Mouse (Mus musculus): ENCODE measurements at regions not wholly inside any gene's neighbourhood (a gene's known extent, or its start where the extent isn't known, plus 50 kb on each side); places are given as distances from the start of the nearest gene placed in this dataset.

DNA sequence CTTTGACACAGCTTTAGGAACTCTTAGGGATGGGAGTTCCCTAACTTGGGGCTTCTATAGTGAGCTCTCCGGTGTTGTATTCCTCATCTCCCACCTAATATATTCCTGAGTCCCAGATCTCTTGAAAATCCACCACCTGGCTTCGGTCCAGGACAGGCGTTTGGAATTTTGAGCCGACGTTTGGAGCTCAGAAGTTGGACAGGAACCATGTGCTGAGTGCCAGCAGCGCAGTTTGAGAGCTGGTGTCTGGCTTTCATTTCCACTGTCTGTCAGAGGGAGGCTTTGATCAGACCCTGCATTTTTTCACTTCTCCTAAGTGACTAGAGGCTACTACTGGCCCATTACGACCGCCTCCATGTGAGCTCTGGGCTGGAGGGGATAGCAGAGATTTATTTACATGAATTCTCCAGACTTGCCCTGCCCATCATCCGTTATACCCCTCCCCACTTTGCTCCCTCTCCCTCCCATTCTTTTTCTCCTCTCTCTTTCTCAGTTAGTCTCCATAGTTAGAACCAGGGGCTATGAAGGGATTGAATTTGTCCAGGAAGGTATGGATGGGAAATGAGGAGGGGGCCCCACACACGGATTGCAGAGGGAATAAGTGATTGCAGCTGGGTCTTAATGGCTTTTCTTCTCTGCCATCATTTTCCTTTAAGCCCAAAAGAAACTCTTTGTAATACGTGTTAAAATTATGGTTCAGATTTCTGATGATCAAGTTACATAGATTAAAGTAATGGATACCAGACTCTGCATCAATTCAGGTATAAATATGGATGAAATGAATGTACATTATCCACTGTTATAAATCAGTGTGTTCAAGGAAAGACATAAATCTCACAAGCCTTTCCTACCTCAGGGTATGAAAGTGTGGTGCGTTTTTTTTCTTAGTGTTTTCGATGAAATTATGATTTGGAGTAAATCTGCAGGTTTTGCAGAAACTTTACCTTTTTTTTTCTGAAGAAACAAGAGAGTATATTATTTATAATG is 474.5 kb upstream of the Zfp462 start:
- Histone ChIP-seq H3K4me2 (ENCODE audit: low read length) (no peak overlapping the region), H3K9me3 (replicated peaks; ENCODE audit: low read length) (no peaks in the 10 kb centered on the region), H3K27ac (no peak overlapping the region), H3K9ac (ENCODE audit: low read depth, low read length) (no peak overlapping the region), H3K36me3 (ENCODE audit: insufficient read depth, low read length) (no peaks in the 10 kb centered on the region), H3K4me3 (replicated peaks; ENCODE audit: low read depth, low read length) (no peak overlapping the region), H3K27me3 (ENCODE audit: insufficient read depth, low read length) (no peaks in the 10 kb centered on the region), H3K4me1 (replicated peaks; ENCODE audit: insufficient read depth, low read length) (no peaks in the 10 kb centered on the region)
- no peak for TF ChIP-seq CTCF (IDR thresholded peaks at IDR 0.05; ENCODE audit: low read depth)
- ATAC-seq (replicated peaks; ENCODE audit: low FRiP score, low read depth) (no peak), DNase-seq (ENCODE audit: low spot score) (peak; percentile 21)
- WGBS, result 47% methylated on average over 13 of the region's 13 CpGs

DNA sequence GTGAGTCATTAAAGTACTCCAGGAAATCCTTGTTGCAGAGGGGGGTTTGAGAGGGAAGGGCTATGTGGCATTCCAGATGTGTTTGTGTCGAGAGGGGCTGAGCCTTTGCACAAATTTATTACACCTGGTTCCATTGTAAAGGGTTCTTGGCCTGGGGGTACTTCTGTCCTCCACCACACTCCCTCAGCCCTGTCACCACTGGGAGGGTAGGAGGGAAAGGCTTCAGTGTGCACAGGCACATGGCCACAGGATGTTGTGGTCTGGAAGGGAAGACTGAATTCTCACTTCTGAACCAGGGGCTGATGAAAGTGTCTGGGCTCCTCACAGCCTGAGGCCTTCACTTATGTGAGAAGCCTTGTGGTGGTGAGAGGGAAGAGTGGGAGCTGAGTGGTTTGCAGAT is 473.8 kb upstream of the Zfp462 start:
- Histone ChIP-seq H3K27me3 (ENCODE audit: insufficient read depth, low read length) (no peaks in the 10 kb centered on the region), H3K4me1 (replicated peaks; ENCODE audit: insufficient read depth, low read length) (no peaks in the 10 kb centered on the region), H3K9ac (ENCODE audit: low read depth, low read length) (no peak overlapping the region), H3K27ac (no peak overlapping the region), H3K9me3 (replicated peaks; ENCODE audit: low read length) (no peaks in the 10 kb centered on the region), H3K36me3 (ENCODE audit: insufficient read depth, low read length) (no peaks in the 10 kb centered on the region), H3K4me2 (ENCODE audit: low read length) (no peak overlapping the region), H3K4me3 (replicated peaks; ENCODE audit: low read depth, low read length) (no peak overlapping the region)
- 24% methylated on average over 1 of the region's 1 CpGs for WGBS
- ATAC-seq (replicated peaks; ENCODE audit: low FRiP score, low read depth) (no peak), DNase-seq (ENCODE audit: low spot score) (no peak)
- TF ChIP-seq CTCF (IDR thresholded peaks at IDR 0.05; ENCODE audit: low read depth), result no peak

DNA sequence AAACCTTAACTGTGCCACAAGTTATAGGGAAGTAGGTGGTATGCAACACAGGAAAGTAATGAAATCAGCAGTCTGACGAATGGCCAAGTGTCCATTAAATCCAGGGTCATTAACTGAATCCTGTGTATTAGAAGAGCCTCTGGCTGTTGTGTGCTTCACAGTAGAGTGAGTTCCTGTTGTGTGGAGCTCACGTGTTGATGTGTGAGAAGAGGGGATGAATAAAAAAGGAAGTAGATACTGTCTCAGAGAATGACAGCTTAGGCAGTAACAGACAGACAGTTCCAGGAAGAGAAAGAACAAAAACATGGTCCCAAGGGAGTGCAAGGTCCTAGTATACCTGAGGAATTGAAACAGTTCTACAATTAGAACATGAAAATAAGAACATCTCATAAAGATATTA is 463.1 kb upstream of the Zfp462 start:
- no peak for ATAC-seq (replicated peaks; ENCODE audit: low FRiP score, low read depth)
- H3K4me3 ChIP-seq (replicated peaks; ENCODE audit: low read depth, low read length), result no peak overlapping the region
- WGBS, result 66% methylated on average over 2 of the region's 2 CpGs
- TF ChIP-seq CTCF (IDR thresholded peaks at IDR 0.05; ENCODE audit: low read depth), result no peak
- no peak overlapping the region for H3K4me2 ChIP-seq (ENCODE audit: low read length)
- H3K36me3 ChIP-seq (ENCODE audit: insufficient read depth, low read length), result no peaks in the 10 kb centered on the region
- H3K9ac ChIP-seq (ENCODE audit: low read depth, low read length), result no peak overlapping the region
- no peaks in the 10 kb centered on the region for H3K9me3 ChIP-seq (replicated peaks; ENCODE audit: low read length)
- DNase-seq (ENCODE audit: low spot score), result no peak
- no peak overlapping the region for H3K27ac ChIP-seq
- no peaks in the 10 kb centered on the region for H3K27me3 ChIP-seq (ENCODE audit: insufficient read depth, low read length)
- no peaks in the 10 kb centered on the region for H3K4me1 ChIP-seq (replicated peaks; ENCODE audit: insufficient read depth, low read length)

- no peak for ATAC-seq (replicated peaks; ENCODE audit: low FRiP score, low read depth)
- no peak for TF ChIP-seq CTCF (IDR thresholded peaks at IDR 0.05; ENCODE audit: low read depth)
Observed at GRCm38 (mm10) chr4:54493074-54493473, 451.8 kb upstream of the Zfp462 start.

GRCm38 (mm10) chr4:54497312-54497994 is 447.4 kb upstream of the Zfp462 start:
- H3K4me2 ChIP-seq (ENCODE audit: low read length), result no peak overlapping the region
- TF ChIP-seq CTCF (IDR thresholded peaks at IDR 0.05; ENCODE audit: low read depth), result no peak

More at GRCm38 (mm10) chr4:54493074-54493473, 451.8 kb upstream of the Zfp462 start:
- no peaks in the 10 kb centered on the region for H3K4me1 ChIP-seq (replicated peaks; ENCODE audit: insufficient read depth, low read length)
- H3K27ac ChIP-seq, result no peak overlapping the region
- no peak overlapping the region for H3K4me3 ChIP-seq (replicated peaks; ENCODE audit: low read depth, low read length)
- H3K36me3 ChIP-seq (ENCODE audit: insufficient read depth, low read length), result no peaks in the 10 kb centered on the region
- H3K4me2 ChIP-seq (ENCODE audit: low read length), result no peak overlapping the region
- H3K9me3 ChIP-seq (replicated peaks; ENCODE audit: low read length), result no peaks in the 10 kb centered on the region
- WGBS, result 68% methylated on average over 6 of the region's 6 CpGs
- DNase-seq (ENCODE audit: low spot score), result no peak
- H3K27me3 ChIP-seq (ENCODE audit: insufficient read depth, low read length), result no peaks in the 10 kb centered on the region
- no peak overlapping the region for H3K9ac ChIP-seq (ENCODE audit: low read depth, low read length)

DNA sequence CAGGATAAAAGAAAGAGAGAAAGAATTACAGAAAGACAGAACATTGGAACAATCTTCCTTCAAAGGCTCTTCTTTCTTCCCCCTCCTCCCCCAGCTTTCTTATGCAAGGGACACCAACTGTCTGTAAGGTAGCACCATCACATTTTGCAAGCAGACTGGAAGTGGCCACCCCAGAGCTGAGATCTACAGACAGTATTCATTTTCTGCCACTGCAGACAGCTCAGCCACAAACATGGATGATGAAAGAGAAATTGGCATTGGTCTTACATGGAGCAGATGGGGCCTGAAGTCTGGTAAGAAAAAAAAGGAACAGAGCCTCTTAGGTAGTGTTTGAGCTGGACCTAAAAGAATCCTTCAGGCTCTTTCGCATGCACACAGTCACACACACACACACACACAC is 428.9 kb upstream of the Zfp462 start:
- DNase-seq (ENCODE audit: low spot score) (no peak), ATAC-seq (replicated peaks; ENCODE audit: low FRiP score, low read depth) (no peak)
- H3K4me2 ChIP-seq (ENCODE audit: low read length), result no peak overlapping the region
- no peaks in the 10 kb centered on the region for H3K36me3 ChIP-seq (ENCODE audit: insufficient read depth, low read length)
- H3K4me3 ChIP-seq (replicated peaks; ENCODE audit: low read depth, low read length), result no peak overlapping the region
- H3K4me1 ChIP-seq (replicated peaks; ENCODE audit: insufficient read depth, low read length), result no peaks in the 10 kb centered on the region
- H3K27me3 ChIP-seq (ENCODE audit: insufficient read depth, low read length), result no peaks in the 10 kb centered on the region
- H3K27ac ChIP-seq, result no peak overlapping the region
- no peaks in the 10 kb centered on the region for H3K9me3 ChIP-seq (replicated peaks; ENCODE audit: low read length)
- no peak overlapping the region for H3K9ac ChIP-seq (ENCODE audit: low read depth, low read length)
- 92% methylated on average over 1 of the region's 1 CpGs for WGBS
- TF ChIP-seq CTCF (IDR thresholded peaks at IDR 0.05; ENCODE audit: low read depth), result no peak

More at GRCm38 (mm10) chr4:54497312-54497994, 447.4 kb upstream of the Zfp462 start:
- H3K36me3 ChIP-seq (ENCODE audit: insufficient read depth, low read length), result no peaks in the 10 kb centered on the region
- no peaks in the 10 kb centered on the region for H3K27me3 ChIP-seq (ENCODE audit: insufficient read depth, low read length)
- DNase-seq (ENCODE audit: low spot score) (no peak), ATAC-seq (replicated peaks; ENCODE audit: low FRiP score, low read depth) (no peak)
- no peaks in the 10 kb centered on the region for H3K9me3 ChIP-seq (replicated peaks; ENCODE audit: low read length)
- no peak overlapping the region for H3K9ac ChIP-seq (ENCODE audit: low read depth, low read length)
- no peaks in the 10 kb centered on the region for H3K4me1 ChIP-seq (replicated peaks; ENCODE audit: insufficient read depth, low read length)
- 99% methylated on average over 2 of the region's 2 CpGs for WGBS
- no peak overlapping the region for H3K27ac ChIP-seq
- H3K4me3 ChIP-seq (replicated peaks; ENCODE audit: low read depth, low read length), result no peak overlapping the region
